Mouse (Mus musculus) thymus, adult 2 months (tissue): ENCODE results near the gene Hnrnph1. TPM values are rescaled to one million over a fixed set of nuclear protein-coding genes. Genes with fewer than 3 reads are reported as not detected.
"Not testable (repeated sequence)": the region's sequence is repeated elsewhere in the genome, so short reads cannot be mapped to it uniquely, and the experiment has no call there.

Experiments used
- DNase-seq: peaks from one replicate; pipeline ENCODE4 v3.0.0; 2021
- H3K27ac ChIP-seq: fragments of 200-500 bp; 2 replicates; pipeline ENCODE4 v1.5.1; 2012; ENCODE audit warnings: low read length, control low read depth; ENCODE audit not compliant: control insufficient read depth, insufficient read depth
- H3K27me3 ChIP-seq: fragments of 200-500 bp; 2 replicates; pipeline ENCODE4 v1.6.1; 2012; ENCODE audit warnings: mild to moderate bottlenecking, low read length, moderate library complexity, mixed read lengths; ENCODE audit not compliant: control insufficient read depth, insufficient read depth
- H3K36me3 ChIP-seq: fragments of 200-500 bp; 2 replicates; pipeline ENCODE4 v1.6.1; 2012; ENCODE audit warnings: mild to moderate bottlenecking, low read length, moderate library complexity; ENCODE audit not compliant: control insufficient read depth, insufficient read depth
- H3K4me1 ChIP-seq: fragments of 200-500 bp; replicated peaks from 2 replicates; pipeline ENCODE4 v1.6.1; 2012; ENCODE audit warnings: low read length; ENCODE audit not compliant: control insufficient read depth, insufficient read depth
- H3K4me3 ChIP-seq: fragments of 200-500 bp; 2 replicates; pipeline ENCODE4 v1.5.1; 2012; ENCODE audit warnings: mild to moderate bottlenecking, low read length, control low read depth, moderate library complexity; ENCODE audit not compliant: control insufficient read depth, insufficient read depth
- CTCF ChIP-seq: fragments of 200-500 bp; IDR thresholded peaks from 2 replicates; pipeline ENCODE4 v1.5.1; 2012; ENCODE audit warnings: mild to moderate bottlenecking, control low read depth, low read length, moderate library complexity, borderline replicate concordance; ENCODE audit not compliant: control insufficient read depth, poor library complexity, insufficient read depth; ENCODE audit errors: extremely low read depth
- POLR2A ChIP-seq: fragments of 200-500 bp; IDR thresholded peaks from 2 replicates; pipeline ENCODE4 v1.6.1; 2012; ENCODE audit warnings: mild to moderate bottlenecking, low read length, control low read depth, moderate library complexity; ENCODE audit not compliant: control insufficient read depth, poor library complexity, insufficient read depth; ENCODE audit errors: extremely low read depth
- WGBS: fragments of 180-500 bp; shearing (Covaris S2); methylation state at CpG from one replicate; pipeline ENCODE4 v1.1.7; 2018; 5-methylcytosine and 5-hydroxymethylcytosine counted together
- polyA plus RNA-seq: library from polyadenylated mRNA; depleted of rRNA; stranded (reverse); fragments of >200 nt; gene quantifications from 2 replicates; pipeline ENCODE4 v1.2.3, GENCODE M21; 2012

The Hnrnph1 gene
- polyA plus RNA-seq, 1 experiment = 164 TPM

DNA sequence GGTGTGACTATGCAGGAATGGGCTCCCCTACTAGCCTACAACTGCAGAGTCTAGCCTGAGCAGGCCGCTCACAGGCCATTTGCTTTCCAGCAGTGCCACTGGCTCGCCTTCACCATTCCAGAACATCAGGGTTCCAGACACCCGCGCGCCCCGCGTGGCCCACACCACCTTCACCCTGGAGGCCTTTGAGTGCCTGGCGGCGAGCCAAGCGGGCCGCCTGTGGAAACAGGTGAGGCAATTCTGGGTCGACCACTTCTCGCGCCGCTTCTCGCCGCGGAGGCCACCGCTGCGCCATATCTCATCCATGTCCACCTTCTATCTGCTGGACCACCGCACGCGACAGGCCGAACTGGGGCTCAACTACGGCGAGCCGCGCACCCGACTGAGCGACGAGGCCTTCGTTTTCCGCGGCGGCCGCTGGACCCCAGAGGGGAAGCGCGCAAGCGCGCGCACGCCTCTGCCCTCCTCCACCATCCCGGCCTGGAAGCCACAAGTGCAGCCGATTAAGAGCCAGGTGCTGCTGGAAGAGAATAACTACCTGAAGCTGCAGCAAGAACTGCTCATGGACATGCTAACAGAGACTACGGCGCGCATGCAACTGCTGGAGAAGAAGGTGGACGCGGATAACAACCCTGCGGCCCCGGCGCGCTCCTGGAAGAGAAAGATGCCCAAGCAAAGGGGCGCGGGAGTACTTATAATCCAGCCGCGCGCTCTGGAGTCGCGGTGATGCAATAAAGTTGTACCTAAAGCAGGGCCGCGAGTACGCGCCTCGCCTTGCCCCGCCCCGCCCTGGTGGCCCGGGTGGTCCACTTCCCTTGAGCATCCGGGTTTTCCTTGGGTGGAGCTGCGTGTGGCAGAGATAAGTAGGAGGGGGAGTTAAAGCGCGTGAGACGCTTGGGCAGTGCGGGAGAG is 17.6 kb upstream of the Hnrnph1 start:
- Histone ChIP-seq H3K27me3 (no peaks in the 10 kb centered on the region; the same call in 1 of the 2 replicates), H3K36me3 (no peaks in the 10 kb centered on the region), H3K4me3 (peak overlapping the region; percentile 46), H3K4me1 (peaks cover 6% of the 10 kb centered on the region; the same call in 1 of the 2 replicates), H3K27ac (no peak overlapping the region)
- TF ChIP-seq POLR2A (no peak), CTCF (no peak)
- DNase-seq = peak; percentile 25
- WGBS = 4% methylated on average over 74 of the region's 74 CpGs

DNA sequence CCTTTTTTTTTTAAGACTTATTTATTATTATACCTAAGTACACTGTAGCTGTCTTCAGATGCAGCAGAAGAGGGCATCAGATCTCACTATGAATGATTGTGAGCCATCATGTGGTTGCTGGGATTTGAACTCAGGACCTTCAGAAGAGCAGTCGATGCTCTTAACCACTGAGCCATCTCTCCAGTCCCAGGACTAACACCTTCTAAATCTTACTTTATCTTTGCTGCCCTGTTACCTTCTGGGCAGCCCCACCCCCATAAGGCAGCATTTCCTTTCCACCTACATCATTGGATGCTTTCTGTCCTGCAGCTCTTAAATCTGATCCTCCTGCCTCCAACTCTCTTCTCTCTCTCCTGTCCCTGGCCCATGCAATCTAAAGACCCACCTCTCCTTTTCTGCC is 15.5 kb upstream of the Hnrnph1 start:
- 84% methylated on average over 1 of the region's 1 CpGs for WGBS
- not testable (repeated sequence) for H3K4me1 ChIP-seq, H3K27me3 ChIP-seq

DNA sequence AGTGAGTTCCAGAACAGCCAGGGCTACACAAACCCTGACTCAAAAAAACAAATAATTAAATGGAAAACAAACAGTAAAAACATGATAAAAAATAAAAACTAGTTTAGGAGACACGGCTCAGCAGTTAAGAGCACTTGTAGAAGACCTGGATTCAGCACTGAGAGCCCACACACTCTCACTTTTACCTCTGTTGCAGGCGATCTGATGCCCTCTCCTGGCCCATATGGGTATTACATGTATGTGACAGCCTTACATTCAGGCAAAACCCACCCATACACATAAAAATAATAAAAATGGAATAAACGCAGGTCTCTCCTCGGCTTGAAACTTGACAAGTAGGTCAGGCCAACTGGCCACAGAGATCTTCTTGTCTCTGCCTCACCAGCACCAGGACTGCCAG is 12.2 kb upstream of the Hnrnph1 start:
- peak; percentile 83 for DNase-seq
- Histone ChIP-seq H3K4me1 (no peaks in the 10 kb centered on the region), H3K36me3 (no peaks in the 10 kb centered on the region), H3K4me3 (no peak overlapping the region), H3K27me3 (no peaks in the 10 kb centered on the region), H3K27ac (no peak overlapping the region)
- TF ChIP-seq CTCF (no peak), POLR2A (no peak)
- WGBS = 3% methylated on average over 4 of the region's 4 CpGs

More for the DNA sequence above, 15.5 kb upstream of the Hnrnph1 start:
- H3K27ac ChIP-seq, DNase-seq, H3K36me3 ChIP-seq, H3K4me3 ChIP-seq: not testable (repeated sequence)

DNA sequence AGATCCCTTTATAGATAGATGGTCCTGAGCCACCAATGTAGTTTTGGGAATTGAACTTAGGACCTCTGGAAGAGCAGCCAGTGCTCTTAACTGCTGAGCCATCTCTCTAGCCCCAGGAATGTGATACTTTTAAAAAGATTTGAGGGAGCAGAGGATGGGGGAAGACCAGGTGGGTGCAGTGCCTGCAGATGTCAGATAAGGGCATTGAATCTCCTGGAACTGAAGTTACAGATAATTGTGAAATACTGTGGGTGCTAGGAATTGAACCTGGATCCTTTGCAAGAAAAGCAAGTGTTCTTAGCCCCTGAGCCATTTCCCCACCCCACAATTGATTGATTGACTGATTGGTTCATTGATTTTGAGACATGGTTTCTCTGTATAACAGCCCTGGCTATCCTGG is 11.5 kb upstream of the Hnrnph1 start:
- Histone ChIP-seq H3K4me3 (no peak overlapping the region), H3K36me3 (no peaks in the 10 kb centered on the region), H3K27ac (no peak overlapping the region), H3K4me1 (no peaks in the 10 kb centered on the region), H3K27me3 (no peaks in the 10 kb centered on the region)
- no peak for DNase-seq
- TF ChIP-seq CTCF (no peak), POLR2A (no peak)

DNA sequence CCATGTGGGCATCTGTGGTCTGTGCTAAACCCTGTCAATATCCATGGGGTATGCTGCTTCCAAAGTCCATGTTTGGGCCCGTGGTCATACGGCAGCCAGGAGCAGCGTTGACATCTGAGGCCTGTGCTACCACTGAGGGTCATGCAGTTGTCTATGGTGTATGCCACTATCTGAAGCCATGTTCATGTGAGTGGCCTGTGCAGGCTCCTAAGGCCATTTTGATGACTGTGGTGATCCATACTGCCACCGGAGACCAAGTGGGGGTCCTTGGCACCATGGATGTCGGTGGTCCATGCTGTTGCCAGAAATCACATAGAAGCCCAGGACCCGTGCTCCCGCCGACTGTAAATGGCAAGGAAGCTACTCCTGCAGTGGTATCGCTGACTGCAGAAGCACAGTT is 9.3 kb upstream of the Hnrnph1 start:
- H3K4me1 ChIP-seq = no peaks in the 10 kb centered on the region; the same call in none of the 2 replicates
- no peaks in the 10 kb centered on the region for H3K36me3 ChIP-seq
- TF ChIP-seq CTCF = no peak
- TF ChIP-seq POLR2A = no peak
- DNase-seq = no peak
- H3K4me3 ChIP-seq = no peak overlapping the region
- 97% methylated on average over 9 of the region's 9 CpGs for WGBS
- no peak overlapping the region for H3K27ac ChIP-seq
- no peaks in the 10 kb centered on the region for H3K27me3 ChIP-seq

DNA sequence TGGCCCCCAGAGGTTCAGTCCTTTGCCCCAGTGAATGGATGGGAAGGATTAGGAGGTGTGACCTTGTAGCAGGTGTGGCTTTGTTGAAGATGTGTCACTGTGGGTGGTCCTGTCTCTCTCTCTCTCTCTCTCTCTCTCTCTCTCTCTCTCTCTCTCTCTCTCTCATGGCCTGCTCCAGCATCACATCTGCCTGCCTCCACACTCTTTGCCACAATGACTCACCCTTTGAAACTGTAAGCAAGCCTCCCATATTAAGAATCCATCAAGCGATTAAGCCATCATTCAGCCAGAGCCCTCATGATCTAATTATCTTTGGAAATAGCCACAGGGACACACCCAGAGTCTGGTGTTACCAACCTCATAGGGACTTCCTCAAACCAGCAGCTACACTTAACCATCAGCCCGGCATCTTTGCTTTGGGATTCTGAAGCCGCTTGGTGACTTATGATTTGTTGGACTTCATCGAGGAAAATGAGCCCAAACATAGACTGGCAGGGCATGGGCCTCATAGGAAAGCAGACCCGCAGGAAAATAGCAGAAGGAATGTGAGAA is 7.4 kb upstream of the Hnrnph1 start:
- WGBS = 95% methylated on average over 5 of the region's 5 CpGs
- H3K4me3 ChIP-seq = no peak overlapping the region
- H3K4me1 ChIP-seq = no peaks in the 10 kb centered on the region; the same call in none of the 2 replicates
- no peak for DNase-seq
- no peak overlapping the region for H3K27ac ChIP-seq
- H3K36me3 ChIP-seq = no peaks in the 10 kb centered on the region
- TF ChIP-seq POLR2A (no peak), CTCF (no peak)
- H3K27me3 ChIP-seq = no peaks in the 10 kb centered on the region
